Mouse (Mus musculus) lung, adult 2 months (tissue): ENCODE data around the gene Sema5b.

ENCODE experiments used
- CTCF ChIP-seq: fragments of 200-500 bp; IDR thresholded peaks from 2 replicates; pipeline ENCODE4 v1.5.1; 2011; ENCODE audit warnings: mild to moderate bottlenecking, low read length, control low read depth; ENCODE audit not compliant: insufficient read depth
- POLR2A ChIP-seq: fragments of 200-500 bp; IDR thresholded peaks from 2 replicates; pipeline ENCODE4 v1.6.1; 2011; ENCODE audit warnings: low read depth, mild to moderate bottlenecking, control low read depth, low read length, borderline replicate concordance; ENCODE audit errors: extremely low read depth

DNA sequence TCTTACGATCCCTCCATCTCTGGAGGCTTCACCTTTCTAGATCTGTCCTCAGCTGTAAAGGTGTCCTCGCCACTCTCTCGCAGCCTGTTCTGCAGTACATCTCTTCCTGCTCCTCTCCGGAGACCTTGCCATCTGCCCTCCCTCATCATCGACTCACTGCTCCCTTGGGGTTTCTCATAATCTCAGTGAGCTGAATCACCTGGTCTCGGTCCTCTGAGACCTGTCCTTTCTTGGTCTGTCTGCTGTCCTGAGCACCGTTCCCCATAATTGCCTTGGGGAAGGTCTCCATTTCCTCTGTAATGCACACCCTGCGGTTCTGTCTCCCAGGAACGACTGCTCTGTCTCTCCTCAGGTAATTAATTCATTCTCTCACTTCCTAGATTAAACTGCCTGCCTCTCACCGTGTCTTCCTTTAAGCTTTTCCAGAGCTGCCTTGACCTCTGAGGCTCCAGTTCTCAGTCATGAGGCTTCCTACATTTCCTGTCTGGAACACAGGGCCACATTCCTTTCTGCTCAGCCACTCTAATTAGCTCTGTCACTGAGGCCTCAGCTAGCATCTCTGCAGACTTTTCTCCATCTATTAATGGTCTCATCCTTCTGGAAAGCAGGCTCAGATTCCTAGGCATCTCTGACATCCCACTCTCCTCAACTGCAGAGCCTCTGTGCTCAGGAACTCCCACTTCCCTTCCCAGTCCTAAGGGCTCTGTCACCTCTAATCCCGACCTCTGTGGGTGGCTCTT lies 31.4 kb upstream of the Sema5b start:
- TF ChIP-seq POLR2A (no peak), CTCF (no peak)
